Mouse (Mus musculus): Measurements from ENCODE around the gene Ccdc158. TPM values are rescaled to one million over a fixed set of nuclear protein-coding genes. Genes with fewer than 3 reads are reported as not detected.

Gene Ccdc158
- polyA plus RNA-seq, 1 experiment from 2014 or later, result 0.72 TPM

DNA sequence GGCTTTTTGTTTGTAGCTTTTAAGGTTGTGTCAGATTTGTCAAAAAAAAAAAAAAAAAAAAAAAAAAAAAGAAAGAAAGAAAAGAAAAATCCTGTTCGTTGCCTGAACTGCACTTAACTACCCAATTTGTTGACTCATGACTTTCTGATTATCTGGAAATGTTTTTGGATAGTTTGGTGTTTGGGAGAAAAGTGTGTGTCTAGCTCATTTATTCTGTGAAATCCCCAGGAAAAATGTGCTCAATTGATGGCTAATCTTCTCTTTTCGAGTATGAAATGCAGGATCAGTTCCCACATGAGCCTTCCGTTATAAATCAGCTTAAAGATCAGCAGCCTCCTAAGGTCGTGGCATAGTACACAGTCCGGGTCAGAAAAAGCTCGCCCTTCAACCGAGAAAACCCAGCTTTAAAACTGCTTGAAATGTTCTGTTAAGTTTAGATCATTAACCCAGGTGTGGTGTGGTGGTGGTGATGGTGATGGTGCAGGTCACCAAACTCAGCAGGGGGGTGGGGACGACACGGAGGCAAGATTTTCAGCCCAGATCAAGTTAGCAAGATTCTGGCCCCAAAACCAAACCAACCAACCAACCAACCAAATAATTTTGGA, 8.9 kb upstream of the Ccdc158 start:
- DNase-seq (ENCODE audit: low spot score) (no peak), ATAC-seq (replicated peaks; ENCODE audit: insufficient number of reproducible peaks, low FRiP score, low TSS enrichment, low read depth) (no peak)
- H3K27ac ChIP-seq (replicated peaks; ENCODE audit: low read depth, low read length), result no peak overlapping the region
- no peaks in the 10 kb centered on the region for H3K27me3 ChIP-seq (ENCODE audit: control insufficient read depth, insufficient read depth, low read length)
- peak overlapping the region; percentile 95 for H3K4me2 ChIP-seq (ENCODE audit: low read depth, low read length)
- WGBS, result 18% methylated on average over 9 of the region's 9 CpGs
- peak overlapping the region; percentile 75 for H3K9ac ChIP-seq (replicated peaks; ENCODE audit: low read length)
- no peaks in the 10 kb centered on the region for H3K9me3 ChIP-seq (replicated peaks; ENCODE audit: control insufficient read depth, low read length)
- no peaks in the 10 kb centered on the region for H3K36me3 ChIP-seq (replicated peaks; ENCODE audit: control insufficient read depth, insufficient read depth, low read depth, low read length)
- peak overlapping the region; percentile 58 for H3K4me3 ChIP-seq (ENCODE audit: low read depth, low read length)
- no peaks in the 10 kb centered on the region for H3K4me1 ChIP-seq (ENCODE audit: control insufficient read depth, insufficient read depth, low read length)

DNA sequence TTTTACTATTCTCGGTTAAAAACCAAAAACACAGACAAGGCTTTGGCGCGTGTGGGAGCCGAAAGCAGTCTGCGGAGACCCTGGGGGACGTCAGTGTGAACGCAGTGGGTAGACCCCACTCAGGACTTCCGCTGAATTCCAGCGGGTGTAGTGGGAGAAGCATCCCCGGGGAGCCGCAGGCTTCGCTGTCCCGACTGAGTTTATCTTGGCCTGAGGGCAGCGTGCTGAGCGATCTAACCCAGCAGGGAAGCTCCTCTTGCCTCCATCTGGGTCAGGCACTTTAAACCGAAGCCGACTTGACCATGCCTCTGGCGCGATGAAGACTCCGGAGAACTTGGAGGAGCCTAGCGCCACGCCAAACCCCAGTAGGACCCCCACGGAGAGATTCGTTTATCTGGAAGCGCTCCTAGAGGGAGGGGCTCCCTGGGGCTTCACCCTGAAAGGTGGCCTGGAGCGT, 8.3 kb upstream of the Ccdc158 start, which contains the start of gene Shroom3:
Gene Shroom3 (plus strand): TSS at position 85 of the 457 bp plus-strand sequence.
- H3K4me1 ChIP-seq (ENCODE audit: control insufficient read depth, insufficient read depth, low read length), result no peaks in the 10 kb centered on the region
- ATAC-seq (replicated peaks; ENCODE audit: insufficient number of reproducible peaks, low FRiP score, low TSS enrichment, low read depth) (no peak), DNase-seq (ENCODE audit: low spot score) (peak; percentile 54)
- H3K9me3 ChIP-seq (replicated peaks; ENCODE audit: control insufficient read depth, low read length), result no peaks in the 10 kb centered on the region
- peak within 1 kb of the TSS; percentile 58 for H3K4me3 ChIP-seq (ENCODE audit: low read depth, low read length)
- H3K27ac ChIP-seq (replicated peaks; ENCODE audit: low read depth, low read length), result no peak within 1 kb of the TSS; the same call in 1 of the 2 replicates
- peak within 1 kb of the TSS; percentile 95 for H3K4me2 ChIP-seq (ENCODE audit: low read depth, low read length)
- peak within 1 kb of the TSS; percentile 75 for H3K9ac ChIP-seq (replicated peaks; ENCODE audit: low read length)
- 0% methylated on average over 26 of the region's 26 CpGs for WGBS
- no peaks in the 10 kb centered on the region for H3K27me3 ChIP-seq (ENCODE audit: control insufficient read depth, insufficient read depth, low read length)
- H3K36me3 ChIP-seq (replicated peaks; ENCODE audit: control insufficient read depth, insufficient read depth, low read depth, low read length), result no peaks in the 10 kb centered on the region

GRCm38 (mm10) chr5:92682621-92683348, 7.7 kb upstream of the Ccdc158 start:
- whole genome bisulfite sequencing, result under 1% methylated on average over 39 of the region's 39 CpGs
- DNase-seq (ENCODE audit: low spot score) (peak; percentile 76), ATAC-seq (replicated peaks; ENCODE audit: insufficient number of reproducible peaks, low FRiP score, low TSS enrichment, low read depth) (0 out of 2 replicates have a peak, but pooled peaks have one; percentile 22)
- H3K27ac ChIP-seq (replicated peaks; ENCODE audit: low read depth, low read length), result no peak overlapping the region
- no peaks in the 10 kb centered on the region for H3K27me3 ChIP-seq (ENCODE audit: control insufficient read depth, insufficient read depth, low read length)
- H3K9me3 ChIP-seq (replicated peaks; ENCODE audit: control insufficient read depth, low read length), result no peaks in the 10 kb centered on the region
- H3K4me3 ChIP-seq (ENCODE audit: low read depth, low read length), result peak overlapping the region; percentile 58
- peak overlapping the region; percentile 95 for H3K4me2 ChIP-seq (ENCODE audit: low read depth, low read length)
- peak overlapping the region; percentile 75 for H3K9ac ChIP-seq (replicated peaks; ENCODE audit: low read length)
- H3K4me1 ChIP-seq (ENCODE audit: control insufficient read depth, insufficient read depth, low read length), result no peaks in the 10 kb centered on the region
- no peaks in the 10 kb centered on the region for H3K36me3 ChIP-seq (replicated peaks; ENCODE audit: control insufficient read depth, insufficient read depth, low read depth, low read length)

- Histone ChIP-seq H3K36me3 (replicated peaks; ENCODE audit: control insufficient read depth, insufficient read depth, low read depth, low read length) (no peaks in the 10 kb centered on the region), H3K9me3 (replicated peaks; ENCODE audit: control insufficient read depth, low read length) (no peaks in the 10 kb centered on the region), H3K27ac (replicated peaks; ENCODE audit: low read depth, low read length) (no peak overlapping the region), H3K27me3 (ENCODE audit: control insufficient read depth, insufficient read depth, low read length) (no peaks in the 10 kb centered on the region), H3K4me2 (ENCODE audit: low read depth, low read length) (no peak overlapping the region), H3K4me3 (ENCODE audit: low read depth, low read length) (no peak overlapping the region), H3K4me1 (ENCODE audit: control insufficient read depth, insufficient read depth, low read length) (no peaks in the 10 kb centered on the region), H3K9ac (replicated peaks; ENCODE audit: low read length) (no peak overlapping the region)
- no peak for DNase-seq (ENCODE audit: low spot score)
- no peak for ATAC-seq (replicated peaks; ENCODE audit: insufficient number of reproducible peaks, low FRiP score, low TSS enrichment, low read depth)
- WGBS, result 86% methylated on average over 10 of the region's 10 CpGs
These were observed 6.8 kb upstream of the Ccdc158 start for GRCm38 (mm10) chr5:92681861-92682260.

DNA sequence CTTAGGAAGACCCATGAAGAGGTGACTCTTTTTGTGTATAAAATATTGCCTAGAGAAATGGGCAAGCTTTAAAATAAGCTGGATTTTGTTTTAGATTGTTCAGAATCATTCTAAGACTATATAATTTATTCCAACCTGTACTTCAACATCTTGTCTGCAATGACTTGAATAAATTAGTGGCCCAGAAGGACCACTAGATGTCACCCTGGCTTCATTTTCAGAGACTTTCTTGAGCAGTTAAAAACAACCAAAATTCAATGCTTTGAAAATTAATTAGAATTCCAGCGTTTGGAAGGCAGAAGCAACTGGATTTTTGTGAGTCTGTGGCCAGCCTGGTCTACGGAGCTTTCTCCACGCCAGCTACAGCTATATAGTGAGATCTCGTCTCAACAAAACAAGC, 4.4 kb upstream of the Ccdc158 start:
- no peak for ATAC-seq (replicated peaks; ENCODE audit: insufficient number of reproducible peaks, low FRiP score, low TSS enrichment, low read depth)
- 32% methylated on average over 4 of the region's 4 CpGs for WGBS

GRCm38 (mm10) chr5:92675574-92675920, 476 bp upstream of the Ccdc158 start:
- H3K27me3 ChIP-seq (ENCODE audit: control insufficient read depth, insufficient read depth, low read length), result no peaks in the 10 kb centered on the region
- H3K36me3 ChIP-seq (replicated peaks; ENCODE audit: control insufficient read depth, insufficient read depth, low read depth, low read length), result no peaks in the 10 kb centered on the region
- peak overlapping the region; percentile 62 for H3K4me2 ChIP-seq (ENCODE audit: low read depth, low read length)
- 1% methylated on average over 9 of the region's 9 CpGs for WGBS
- peak overlapping the region; percentile 29 for H3K4me3 ChIP-seq (ENCODE audit: low read depth, low read length)
- ATAC-seq (replicated peaks; ENCODE audit: insufficient number of reproducible peaks, low FRiP score, low TSS enrichment, low read depth), result no peak
- H3K9me3 ChIP-seq (replicated peaks; ENCODE audit: control insufficient read depth, low read length), result no peaks in the 10 kb centered on the region
- no peak overlapping the region for H3K27ac ChIP-seq (replicated peaks; ENCODE audit: low read depth, low read length)
- no peaks in the 10 kb centered on the region for H3K4me1 ChIP-seq (ENCODE audit: control insufficient read depth, insufficient read depth, low read length)
- no peak for DNase-seq (ENCODE audit: low spot score)
- peak overlapping the region; percentile 1; the same call in 1 of the 2 replicates for H3K9ac ChIP-seq (replicated peaks; ENCODE audit: low read length)

More for the DNA sequence above, 4.4 kb upstream of the Ccdc158 start:
- H3K27ac ChIP-seq (replicated peaks; ENCODE audit: low read depth, low read length), result no peak overlapping the region
- no peak overlapping the region for H3K9ac ChIP-seq (replicated peaks; ENCODE audit: low read length)
- H3K4me1 ChIP-seq (ENCODE audit: control insufficient read depth, insufficient read depth, low read length), result no peaks in the 10 kb centered on the region
- no peaks in the 10 kb centered on the region for H3K27me3 ChIP-seq (ENCODE audit: control insufficient read depth, insufficient read depth, low read length)
- H3K4me2 ChIP-seq (ENCODE audit: low read depth, low read length), result no peak overlapping the region
- no peaks in the 10 kb centered on the region for H3K36me3 ChIP-seq (replicated peaks; ENCODE audit: control insufficient read depth, insufficient read depth, low read depth, low read length)
- H3K4me3 ChIP-seq (ENCODE audit: low read depth, low read length), result no peak overlapping the region
- no peaks in the 10 kb centered on the region for H3K9me3 ChIP-seq (replicated peaks; ENCODE audit: control insufficient read depth, low read length)
- DNase-seq (ENCODE audit: low spot score), result peak; percentile 80

- no peak overlapping the region for H3K27ac ChIP-seq (replicated peaks; ENCODE audit: low read depth, low read length)
- no peak overlapping the region for H3K4me2 ChIP-seq (ENCODE audit: low read depth, low read length)
- H3K27me3 ChIP-seq (ENCODE audit: control insufficient read depth, insufficient read depth, low read length), result no peaks in the 10 kb centered on the region
- no peaks in the 10 kb centered on the region for H3K36me3 ChIP-seq (replicated peaks; ENCODE audit: control insufficient read depth, insufficient read depth, low read depth, low read length)
- no peak overlapping the region for H3K9ac ChIP-seq (replicated peaks; ENCODE audit: low read length)
- no peak for ATAC-seq (replicated peaks; ENCODE audit: insufficient number of reproducible peaks, low FRiP score, low TSS enrichment, low read depth)
- no peaks in the 10 kb centered on the region for H3K4me1 ChIP-seq (ENCODE audit: control insufficient read depth, insufficient read depth, low read length)
- H3K9me3 ChIP-seq (replicated peaks; ENCODE audit: control insufficient read depth, low read length), result no peaks in the 10 kb centered on the region
- WGBS, result 73% methylated on average over 5 of the region's 5 CpGs
- no peak overlapping the region for H3K4me3 ChIP-seq (ENCODE audit: low read depth, low read length)
- DNase-seq (ENCODE audit: low spot score), result no peak
These were observed 8.2 kb downstream of the Ccdc158 start for GRCm38 (mm10) chr5:92666860-92667259.

GRCm38 (mm10) chr5:92664321-92664720, 10.8 kb downstream of the Ccdc158 start:
- ATAC-seq (replicated peaks; ENCODE audit: insufficient number of reproducible peaks, low FRiP score, low TSS enrichment, low read depth), result no peak
- Histone ChIP-seq H3K4me1 (ENCODE audit: control insufficient read depth, insufficient read depth, low read length) (no peaks in the 10 kb centered on the region), H3K4me2 (ENCODE audit: low read depth, low read length) (no peak overlapping the region), H3K9ac (replicated peaks; ENCODE audit: low read length) (no peak overlapping the region), H3K4me3 (ENCODE audit: low read depth, low read length) (no peak overlapping the region), H3K27ac (replicated peaks; ENCODE audit: low read depth, low read length) (no peak overlapping the region), H3K27me3 (ENCODE audit: control insufficient read depth, insufficient read depth, low read length) (no peaks in the 10 kb centered on the region), H3K9me3 (replicated peaks; ENCODE audit: control insufficient read depth, low read length) (no peaks in the 10 kb centered on the region), H3K36me3 (replicated peaks; ENCODE audit: control insufficient read depth, insufficient read depth, low read depth, low read length) (no peaks in the 10 kb centered on the region)
- WGBS, result 55% methylated on average over 2 of the region's 2 CpGs
- DNase-seq (ENCODE audit: low spot score), result no peak

All from embryonic facial prominence, embryonic 11.5 days (tissue).